Mouse (Mus musculus): Measurements from ENCODE around the gene Lipc. TPM values are rescaled to one million over a fixed set of nuclear protein-coding genes. Genes with fewer than 3 reads are reported as not detected.

Lipc gene
- polyA plus RNA-seq, 1 experiment from 2014 or later = 0.11 TPM

DNA sequence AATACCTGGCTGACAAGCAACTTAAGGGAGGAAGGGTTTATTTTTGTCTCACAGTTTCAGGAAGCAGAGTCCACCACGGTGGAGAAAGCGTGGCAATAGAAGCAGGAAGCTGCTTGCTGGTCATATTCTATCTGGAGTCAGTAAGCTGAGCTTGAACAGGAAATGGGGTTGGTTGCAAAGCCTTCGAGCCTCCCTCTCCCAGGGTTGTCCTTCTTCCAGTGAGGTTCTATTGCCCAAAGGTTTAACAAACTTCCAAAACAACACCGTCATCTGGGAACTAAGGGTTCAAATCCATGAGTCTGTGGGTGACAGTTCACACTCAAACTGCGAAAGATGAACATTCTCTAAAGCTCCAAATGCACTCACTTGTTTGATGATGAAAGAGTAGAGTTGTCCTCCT lies 27.1 kb upstream of the Lipc start:
- H3K4me3 ChIP-seq (ENCODE audit: low read depth, low read length) = no peak overlapping the region
- no peak for DNase-seq (ENCODE audit: low spot score)
- H3K9me3 ChIP-seq (ENCODE audit: control insufficient read depth, low read length) = no peaks in the 10 kb centered on the region
- H3K27me3 ChIP-seq (ENCODE audit: control insufficient read depth, insufficient read depth, low read length) = no peaks in the 10 kb centered on the region
- H3K4me2 ChIP-seq (ENCODE audit: low read depth, severe bottlenecking) = no peak overlapping the region
- H3K4me1 ChIP-seq (ENCODE audit: control insufficient read depth, insufficient read depth, low read length) = no peaks in the 10 kb centered on the region
- ATAC-seq (ENCODE audit: insufficient number of reproducible peaks, low FRiP score, low TSS enrichment, low read depth) = no peak
- 91% methylated on average over 5 of the region's 5 CpGs for WGBS
- no peaks in the 10 kb centered on the region for H3K36me3 ChIP-seq (ENCODE audit: control insufficient read depth, insufficient read depth, low read length)
- H3K27ac ChIP-seq (replicated peaks; ENCODE audit: low read depth, low read length) = no peak overlapping the region
- H3K9ac ChIP-seq (ENCODE audit: low read length) = no peak overlapping the region

DNA sequence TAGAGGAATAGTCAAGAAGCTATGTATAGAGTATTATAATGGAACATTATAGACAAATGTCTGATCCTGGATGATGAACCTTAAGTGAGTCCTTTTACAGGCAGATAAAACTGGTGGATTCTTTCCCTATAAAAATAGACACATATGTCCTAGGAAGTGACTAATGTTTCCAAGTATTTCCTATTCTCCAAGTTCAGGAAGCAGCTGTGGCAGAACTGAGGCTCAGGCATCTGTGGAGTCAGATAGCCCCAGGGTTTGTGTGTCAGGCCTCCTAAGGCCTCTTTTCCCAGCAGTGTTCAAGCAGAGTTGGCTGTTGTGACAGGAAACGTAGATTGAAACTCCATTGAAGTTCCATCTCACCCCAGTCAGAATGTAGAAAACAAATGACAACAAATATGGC lies 25.4 kb upstream of the Lipc start:
- DNase-seq (ENCODE audit: low spot score) (no peak), ATAC-seq (ENCODE audit: insufficient number of reproducible peaks, low FRiP score, low TSS enrichment, low read depth) (no peak)
- WGBS = 78% methylated on average over 1 of the region's 1 CpGs
- H3K4me2 ChIP-seq (ENCODE audit: low read depth, severe bottlenecking) = no peak overlapping the region
- no peaks in the 10 kb centered on the region for H3K9me3 ChIP-seq (ENCODE audit: control insufficient read depth, low read length)
- no peaks in the 10 kb centered on the region for H3K36me3 ChIP-seq (ENCODE audit: control insufficient read depth, insufficient read depth, low read length)
- no peaks in the 10 kb centered on the region for H3K27me3 ChIP-seq (ENCODE audit: control insufficient read depth, insufficient read depth, low read length)
- H3K4me3 ChIP-seq (ENCODE audit: low read depth, low read length) = no peak overlapping the region
- no peak overlapping the region for H3K9ac ChIP-seq (ENCODE audit: low read length)
- H3K27ac ChIP-seq (replicated peaks; ENCODE audit: low read depth, low read length) = no peak overlapping the region
- H3K4me1 ChIP-seq (ENCODE audit: control insufficient read depth, insufficient read depth, low read length) = no peaks in the 10 kb centered on the region

DNA sequence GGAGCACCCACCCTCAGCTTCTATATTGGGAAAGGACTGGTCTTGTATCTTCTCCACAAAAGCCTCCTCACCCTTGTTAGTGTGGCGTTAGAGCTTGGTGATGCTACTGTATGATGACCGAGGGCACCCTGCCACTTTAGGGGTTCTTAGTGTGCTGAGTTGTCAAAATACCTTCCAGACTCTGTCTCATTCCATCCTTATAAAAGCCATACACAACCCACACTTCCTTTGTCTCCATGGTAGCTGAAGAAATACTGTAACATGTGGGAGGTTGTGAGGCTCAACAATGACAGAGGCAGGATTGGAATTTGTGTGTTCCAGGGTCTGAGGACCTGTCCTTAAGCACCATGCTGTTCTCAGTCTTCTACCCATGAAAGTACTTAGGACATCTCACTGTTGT lies 23.9 kb upstream of the Lipc start:
- Histone ChIP-seq H3K27me3 (ENCODE audit: control insufficient read depth, insufficient read depth, low read length) (no peaks in the 10 kb centered on the region), H3K4me1 (ENCODE audit: control insufficient read depth, insufficient read depth, low read length) (no peaks in the 10 kb centered on the region), H3K4me3 (ENCODE audit: low read depth, low read length) (no peak overlapping the region), H3K27ac (replicated peaks; ENCODE audit: low read depth, low read length) (no peak overlapping the region), H3K36me3 (ENCODE audit: control insufficient read depth, insufficient read depth, low read length) (no peaks in the 10 kb centered on the region), H3K9me3 (ENCODE audit: control insufficient read depth, low read length) (no peaks in the 10 kb centered on the region), H3K4me2 (ENCODE audit: low read depth, severe bottlenecking) (no peak overlapping the region), H3K9ac (ENCODE audit: low read length) (no peak overlapping the region)
- WGBS = 81% methylated on average over 2 of the region's 2 CpGs
- no peak for DNase-seq (ENCODE audit: low spot score)
- ATAC-seq (ENCODE audit: insufficient number of reproducible peaks, low FRiP score, low TSS enrichment, low read depth) = no peak

DNA sequence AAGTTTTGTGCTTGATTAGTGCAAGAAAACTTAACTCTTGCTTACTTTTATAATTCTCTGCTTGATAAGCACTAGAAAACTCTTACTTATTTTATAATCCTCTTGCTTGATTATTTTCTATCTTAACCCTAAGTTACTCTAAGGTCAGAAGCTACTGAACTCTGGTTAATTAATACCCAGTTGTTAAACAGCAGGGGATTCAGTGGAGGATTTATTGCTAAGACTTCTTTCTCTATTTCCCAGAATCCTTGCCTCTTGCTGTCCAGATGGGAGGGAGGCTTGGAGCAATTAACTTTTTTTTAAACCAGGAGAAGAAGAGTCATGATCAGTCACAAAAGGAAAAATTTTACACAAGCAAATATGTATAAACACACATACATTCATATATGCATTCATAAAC lies 21.3 kb upstream of the Lipc start:
- no peaks in the 10 kb centered on the region for H3K9me3 ChIP-seq (ENCODE audit: control insufficient read depth, low read length)
- H3K9ac ChIP-seq (ENCODE audit: low read length) = no peak overlapping the region
- ATAC-seq (ENCODE audit: insufficient number of reproducible peaks, low FRiP score, low TSS enrichment, low read depth) (no peak), DNase-seq (ENCODE audit: low spot score) (no peak)
- no peaks in the 10 kb centered on the region for H3K4me1 ChIP-seq (ENCODE audit: control insufficient read depth, insufficient read depth, low read length)
- no peak overlapping the region for H3K27ac ChIP-seq (replicated peaks; ENCODE audit: low read depth, low read length)
- H3K27me3 ChIP-seq (ENCODE audit: control insufficient read depth, insufficient read depth, low read length) = no peaks in the 10 kb centered on the region
- no peak overlapping the region for H3K4me3 ChIP-seq (ENCODE audit: low read depth, low read length)
- H3K36me3 ChIP-seq (ENCODE audit: control insufficient read depth, insufficient read depth, low read length) = no peaks in the 10 kb centered on the region
- H3K4me2 ChIP-seq (ENCODE audit: low read depth, severe bottlenecking) = no peak overlapping the region

DNA sequence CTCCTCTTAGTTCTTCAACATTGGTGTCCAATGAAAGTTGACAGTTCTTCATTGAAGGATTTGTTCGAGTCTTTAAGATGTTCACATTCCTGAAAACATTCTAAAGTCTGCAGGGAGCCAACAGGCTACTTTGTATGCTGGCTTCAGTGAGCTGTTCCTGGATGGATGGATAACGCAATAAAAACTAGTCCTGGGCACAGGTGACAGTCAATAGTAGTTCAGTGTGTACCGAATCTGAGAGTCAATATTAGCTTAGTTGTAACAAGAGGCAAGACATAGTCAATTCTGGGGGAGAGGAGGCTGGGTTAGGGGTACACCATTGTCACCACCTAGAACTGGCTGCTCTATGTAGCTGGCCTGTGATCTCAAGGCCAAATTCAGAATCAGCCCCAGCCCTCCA lies 17.2 kb upstream of the Lipc start:
- ATAC-seq (ENCODE audit: insufficient number of reproducible peaks, low FRiP score, low TSS enrichment, low read depth) (no peak), DNase-seq (ENCODE audit: low spot score) (no peak)
- no peaks in the 10 kb centered on the region for H3K36me3 ChIP-seq (ENCODE audit: control insufficient read depth, insufficient read depth, low read length)
- no peak overlapping the region for H3K4me3 ChIP-seq (ENCODE audit: low read depth, low read length)
- H3K27ac ChIP-seq (replicated peaks; ENCODE audit: low read depth, low read length) = no peak overlapping the region
- H3K4me1 ChIP-seq (ENCODE audit: control insufficient read depth, insufficient read depth, low read length) = no peaks in the 10 kb centered on the region
- 85% methylated on average over 3 of the region's 3 CpGs for WGBS
- H3K27me3 ChIP-seq (ENCODE audit: control insufficient read depth, insufficient read depth, low read length) = no peaks in the 10 kb centered on the region
- H3K4me2 ChIP-seq (ENCODE audit: low read depth, severe bottlenecking) = no peak overlapping the region
- no peaks in the 10 kb centered on the region for H3K9me3 ChIP-seq (ENCODE audit: control insufficient read depth, low read length)
- H3K9ac ChIP-seq (ENCODE audit: low read length) = no peak overlapping the region

DNA sequence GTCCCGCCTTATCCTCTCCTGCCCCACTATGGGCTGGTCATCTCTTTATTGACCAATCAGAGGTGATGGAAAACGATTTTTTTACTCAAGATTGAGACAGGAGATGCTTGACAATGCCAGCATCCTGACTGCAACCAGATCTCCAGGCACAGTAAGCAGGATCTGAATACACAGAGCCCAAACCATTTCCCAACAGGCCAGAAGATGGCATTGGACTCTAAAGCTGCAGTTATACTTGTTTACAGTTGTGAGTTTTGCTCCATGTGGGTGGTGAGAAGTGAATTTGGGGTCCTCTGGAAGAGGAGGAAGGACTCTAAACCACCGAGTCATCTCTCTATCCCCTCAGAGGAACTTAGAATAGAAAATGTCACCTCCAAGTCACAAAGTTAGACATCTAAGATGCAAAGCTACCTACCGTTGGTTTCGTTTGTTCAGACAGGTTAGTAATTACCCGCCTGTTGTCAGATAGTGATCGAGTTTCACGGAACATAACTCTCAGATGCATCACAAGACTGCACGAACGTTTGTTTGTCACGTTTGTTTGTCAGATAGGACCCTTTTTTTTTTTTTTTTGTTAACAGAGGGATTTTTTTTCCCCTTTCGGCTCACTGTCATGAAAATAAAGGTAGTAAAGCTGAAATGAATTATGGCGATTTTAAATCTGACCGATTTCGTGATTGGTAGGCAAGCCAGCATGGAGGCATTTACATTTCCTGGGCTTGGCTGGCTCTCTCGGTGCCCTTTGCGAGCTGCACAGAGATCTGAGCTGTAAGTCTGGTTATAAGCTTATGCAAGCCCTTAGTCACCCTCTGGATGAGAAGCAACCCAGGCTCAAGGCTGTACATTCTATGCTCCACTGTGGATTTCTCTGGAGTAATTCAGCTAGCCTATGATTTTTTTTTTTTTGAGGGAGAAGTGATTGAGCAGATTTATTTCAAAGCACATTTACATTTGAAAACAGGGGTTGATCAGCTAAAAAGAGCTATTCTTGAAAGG lies 14.3 kb upstream of the Lipc start:
- H3K4me1 ChIP-seq (ENCODE audit: control insufficient read depth, insufficient read depth, low read length) = no peaks in the 10 kb centered on the region
- no peak overlapping the region for H3K9ac ChIP-seq (ENCODE audit: low read length)
- 79% methylated on average over 17 of the region's 17 CpGs for WGBS
- H3K4me3 ChIP-seq (ENCODE audit: low read depth, low read length) = no peak overlapping the region
- H3K4me2 ChIP-seq (ENCODE audit: low read depth, severe bottlenecking) = no peak overlapping the region
- H3K9me3 ChIP-seq (ENCODE audit: control insufficient read depth, low read length) = no peaks in the 10 kb centered on the region
- H3K27me3 ChIP-seq (ENCODE audit: control insufficient read depth, insufficient read depth, low read length) = no peaks in the 10 kb centered on the region
- no peak overlapping the region for H3K27ac ChIP-seq (replicated peaks; ENCODE audit: low read depth, low read length)
- no peak for DNase-seq (ENCODE audit: low spot score)
- no peaks in the 10 kb centered on the region for H3K36me3 ChIP-seq (ENCODE audit: control insufficient read depth, insufficient read depth, low read length)
- no peak for ATAC-seq (ENCODE audit: insufficient number of reproducible peaks, low FRiP score, low TSS enrichment, low read depth)

DNA sequence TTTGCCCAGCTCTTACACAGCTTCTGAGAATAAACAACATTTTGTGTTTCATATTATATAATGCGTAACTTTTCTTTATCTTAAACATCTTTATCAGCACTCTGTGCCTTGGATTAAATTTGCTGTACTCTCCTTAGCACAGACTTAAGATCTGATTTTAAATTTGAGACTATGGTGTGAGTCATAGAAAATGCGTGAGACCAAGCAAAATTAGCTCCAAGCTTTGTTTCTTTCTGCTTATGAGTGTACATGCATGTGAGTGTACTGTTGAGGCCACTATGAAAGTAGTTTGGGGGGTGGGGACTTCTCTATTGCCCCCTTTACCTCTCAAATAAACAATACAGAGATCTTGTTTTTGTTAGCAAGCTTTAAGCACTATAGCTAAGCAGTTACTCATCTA lies 13.4 kb upstream of the Lipc start:
- no peak for DNase-seq (ENCODE audit: low spot score)
- Histone ChIP-seq H3K27me3 (ENCODE audit: control insufficient read depth, insufficient read depth, low read length) (no peaks in the 10 kb centered on the region), H3K9ac (ENCODE audit: low read length) (no peak overlapping the region), H3K4me2 (ENCODE audit: low read depth, severe bottlenecking) (no peak overlapping the region), H3K9me3 (ENCODE audit: control insufficient read depth, low read length) (no peaks in the 10 kb centered on the region), H3K4me1 (ENCODE audit: control insufficient read depth, insufficient read depth, low read length) (no peaks in the 10 kb centered on the region), H3K36me3 (ENCODE audit: control insufficient read depth, insufficient read depth, low read length) (no peaks in the 10 kb centered on the region), H3K27ac (replicated peaks; ENCODE audit: low read depth, low read length) (no peak overlapping the region), H3K4me3 (ENCODE audit: low read depth, low read length) (no peak overlapping the region)
- no peak for ATAC-seq (ENCODE audit: insufficient number of reproducible peaks, low FRiP score, low TSS enrichment, low read depth)
- 88% methylated on average over 2 of the region's 2 CpGs for WGBS

DNA sequence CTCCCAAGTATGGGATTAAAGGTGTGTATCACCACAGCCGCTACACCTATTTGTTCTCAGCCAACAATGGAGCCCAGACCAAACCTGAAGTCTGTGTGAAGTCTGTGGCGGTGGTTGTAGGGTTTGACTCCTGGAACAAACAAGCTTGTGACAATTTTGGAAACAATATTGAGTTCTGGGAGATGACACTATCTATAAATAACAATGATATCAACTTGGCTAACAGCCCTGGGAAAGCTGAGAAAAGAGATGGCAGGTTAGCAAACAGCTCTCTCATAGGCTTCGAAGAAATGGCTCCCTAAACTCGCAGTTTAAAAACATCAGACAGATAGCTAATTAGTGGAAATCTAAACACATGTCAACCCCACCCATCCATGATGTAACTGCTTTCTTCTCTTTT lies 13.0 kb upstream of the Lipc start:
- Histone ChIP-seq H3K4me1 (ENCODE audit: control insufficient read depth, insufficient read depth, low read length) (no peaks in the 10 kb centered on the region), H3K9ac (ENCODE audit: low read length) (no peak overlapping the region), H3K9me3 (ENCODE audit: control insufficient read depth, low read length) (no peaks in the 10 kb centered on the region), H3K27ac (replicated peaks; ENCODE audit: low read depth, low read length) (no peak overlapping the region), H3K4me2 (ENCODE audit: low read depth, severe bottlenecking) (no peak overlapping the region), H3K4me3 (ENCODE audit: low read depth, low read length) (no peak overlapping the region), H3K27me3 (ENCODE audit: control insufficient read depth, insufficient read depth, low read length) (no peaks in the 10 kb centered on the region), H3K36me3 (ENCODE audit: control insufficient read depth, insufficient read depth, low read length) (no peaks in the 10 kb centered on the region)
- no peak for DNase-seq (ENCODE audit: low spot score)
- WGBS = 96% methylated on average over 4 of the region's 4 CpGs
- no peak for ATAC-seq (ENCODE audit: insufficient number of reproducible peaks, low FRiP score, low TSS enrichment, low read depth)

DNA sequence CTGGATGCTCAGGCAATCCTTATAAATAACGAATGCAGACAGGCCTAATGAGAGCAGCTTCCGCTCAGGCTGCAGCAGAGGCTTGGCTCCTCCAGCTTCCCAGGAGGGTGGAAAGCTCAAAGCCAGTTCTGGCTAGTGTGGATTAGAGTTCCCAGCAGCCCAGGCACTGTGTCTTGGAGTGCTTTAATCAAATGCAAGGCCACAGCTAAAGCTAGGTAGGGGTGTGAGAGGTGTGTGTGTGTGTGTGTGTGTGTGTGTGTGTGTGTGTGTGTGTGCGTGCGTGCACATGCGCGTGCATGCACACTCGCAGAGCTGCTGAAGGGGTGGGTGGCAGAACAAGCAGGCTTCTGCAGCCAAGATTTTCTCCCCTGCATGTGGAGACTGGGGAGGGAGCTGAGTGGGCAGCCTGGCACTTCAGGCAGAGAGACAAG lies 11.4 kb upstream of the Lipc start:
- 69% methylated on average over 7 of the region's 7 CpGs for WGBS
- Histone ChIP-seq H3K27ac (replicated peaks; ENCODE audit: low read depth, low read length) (peak overlapping the region; percentile 70), H3K4me3 (ENCODE audit: low read depth, low read length) (no peak overlapping the region), H3K4me2 (ENCODE audit: low read depth, severe bottlenecking) (no peak overlapping the region), H3K27me3 (ENCODE audit: control insufficient read depth, insufficient read depth, low read length) (no peaks in the 10 kb centered on the region), H3K36me3 (ENCODE audit: control insufficient read depth, insufficient read depth, low read length) (no peaks in the 10 kb centered on the region), H3K4me1 (ENCODE audit: control insufficient read depth, insufficient read depth, low read length) (no peaks in the 10 kb centered on the region), H3K9me3 (ENCODE audit: control insufficient read depth, low read length) (no peaks in the 10 kb centered on the region), H3K9ac (ENCODE audit: low read length) (no peak overlapping the region)
- peak; percentile 54 for DNase-seq (ENCODE audit: low spot score)
- ATAC-seq (ENCODE audit: insufficient number of reproducible peaks, low FRiP score, low TSS enrichment, low read depth) = no peak

Measured in limb, embryonic 11.5 days (tissue).